Mouse (Mus musculus) forebrain, postnatal 0 days (tissue): Measurements from ENCODE around the gene Grk5. TPM values are rescaled to one million over a fixed set of nuclear protein-coding genes. Genes with fewer than 3 reads are reported as not detected.

Source experiments
- ATAC-seq: fragments of 200-750 bp; cut with Nextera tagmentation; 2 replicates; pipeline ENCODE4 v1.8.0; 2017; ENCODE audit warnings: mild to moderate bottlenecking, moderate library complexity
- DNase-seq: peaks from one replicate; pipeline ENCODE4 v3.0.0-alpha.2; 2015
- H3K27ac ChIP-seq: fragments of 300-500 bp; sonication (generic); 2 replicates; pipeline ENCODE4 v1.5.1; 2014; ENCODE audit warnings: low read depth, mild to moderate bottlenecking, antibody characterized with exemption, low read length, moderate library complexity, mixed read lengths
- H3K27me3 ChIP-seq: fragments of 300-500 bp; sonication (generic); 2 replicates; pipeline ENCODE4 v1.6.1; 2014; ENCODE audit warnings: mild to moderate bottlenecking, low read length, mixed read lengths; ENCODE audit not compliant: insufficient read depth
- H3K36me3 ChIP-seq: fragments of 300-500 bp; sonication (generic); 2 replicates; pipeline ENCODE4 v1.6.1; 2014; ENCODE audit warnings: mild to moderate bottlenecking, moderate library complexity; ENCODE audit not compliant: insufficient read depth
- H3K4me1 ChIP-seq: fragments of 300-500 bp; sonication (generic); 2 replicates; pipeline ENCODE4 v1.6.1; 2014; ENCODE audit warnings: antibody characterized with exemption; ENCODE audit not compliant: insufficient read depth
- H3K4me2 ChIP-seq: fragments of 300-500 bp; sonication (generic); 2 replicates; pipeline ENCODE4 v1.6.1; 2014; ENCODE audit warnings: low read depth, mild to moderate bottlenecking, moderate library complexity
- H3K4me3 ChIP-seq: fragments of 300-500 bp; sonication (generic); 2 replicates; pipeline ENCODE4 v1.5.1; 2014; ENCODE audit warnings: low read depth, low read length, mixed read lengths
- H3K9ac ChIP-seq: fragments of 300-500 bp; sonication (generic); 2 replicates; pipeline ENCODE4 v1.6.1; 2014; ENCODE audit warnings: mild to moderate bottlenecking
- H3K9me3 ChIP-seq: fragments of 300-500 bp; sonication (generic); 2 replicates; pipeline ENCODE4 v1.6.1; 2016; ENCODE audit warnings: low read length
- CTCF ChIP-seq: sonication (generic); IDR thresholded peaks from 2 replicates; pipeline ENCODE4 v1.5.1; 2016; ENCODE audit warnings: antibody characterized with exemption, control low read depth, low read depth
- WGBS: fragments of 180-500 bp; shearing (Covaris S2); extraction: QIAGEN DNeasy Blood & Tissue Kit; methylation state at CpG from one replicate; pipeline ENCODE4 v1.1.7; 2014; 5-methylcytosine and 5-hydroxymethylcytosine counted together
- polyA plus RNA-seq: library from polyadenylated mRNA; unstranded; fragments of >200 nt; fragmentation: Nextera tagmentation; extraction: Ambion mirVana; gene quantifications from 2 replicates; pipeline ENCODE4 v1.2.1, GENCODE M21; 2015
- total RNA-seq: library from RNA; depleted of rRNA; stranded (reverse); fragments of >200 nt; gene quantifications from 2 replicates; pipeline ENCODE4 v1.2.3, GENCODE M21; 2014

Grk5 gene
- total and polyA plus RNA-seq, 2 experiments from 2014 or later, result 1.3 to 10.4 TPM

GRCm38 (mm10) chr19:60872272-60872671 lies 17.3 kb upstream of the Grk5 start:
- 54% methylated on average over 1 of the region's 1 CpGs for WGBS

GRCm38 (mm10) chr19:60873501-60873900 lies 16.0 kb upstream of the Grk5 start:
- peak overlapping the region; percentile 61 for H3K4me2 ChIP-seq
- no peaks in the 10 kb centered on the region for H3K27me3 ChIP-seq
- 33% methylated on average over 4 of the region's 4 CpGs for WGBS
- TF ChIP-seq CTCF, result no peak
- no peak for DNase-seq
- H3K27ac ChIP-seq, result peak overlapping the region; percentile 78; the same call in 1 of the 2 replicates
- peaks cover 3% of the 10 kb centered on the region; the same call in 1 of the 2 replicates for H3K4me1 ChIP-seq
- no peaks in the 10 kb centered on the region for H3K36me3 ChIP-seq
- no peak overlapping the region for H3K9ac ChIP-seq
- no peaks in the 10 kb centered on the region for H3K9me3 ChIP-seq
- H3K4me3 ChIP-seq, result peak overlapping the region; percentile 51
- no peak for ATAC-seq

More at GRCm38 (mm10) chr19:60872272-60872671, 17.3 kb upstream of the Grk5 start:
- DNase-seq (no peak), ATAC-seq (no peak)
- no peak overlapping the region for H3K9ac ChIP-seq
- H3K4me2 ChIP-seq, result no peak overlapping the region
- 0 out of 2 replicates have a peak, but pooled peaks cover 3% of the 10 kb centered on the region for H3K36me3 ChIP-seq
- H3K4me1 ChIP-seq, result peaks cover 3% of the 10 kb centered on the region; the same call in 1 of the 2 replicates
- H3K9me3 ChIP-seq, result no peaks in the 10 kb centered on the region
- no peaks in the 10 kb centered on the region for H3K27me3 ChIP-seq
- TF ChIP-seq CTCF, result no peak
- H3K4me3 ChIP-seq, result no peak overlapping the region
- no peak overlapping the region for H3K27ac ChIP-seq

GRCm38 (mm10) chr19:60874064-60874694 lies 15.4 kb upstream of the Grk5 start, which contains the start of gene Prdx3:
Gene Prdx3, minus strand, starts transcription at chr19:60874556.
- peak within 1 kb of the TSS; percentile 66 for H3K9ac ChIP-seq
- no peaks in the 10 kb centered on the region for H3K36me3 ChIP-seq
- peaks cover 3% of the 10 kb centered on the region; the same call in 1 of the 2 replicates for H3K4me1 ChIP-seq
- H3K27ac ChIP-seq, result peak within 1 kb of the TSS; percentile 78
- peak within 1 kb of the TSS; percentile 51 for H3K4me3 ChIP-seq
- peak; percentile 37; the same call in 1 of the 2 replicates for TF ChIP-seq CTCF
- WGBS, result 2% methylated on average over 28 of the region's 28 CpGs
- H3K27me3 ChIP-seq, result no peaks in the 10 kb centered on the region
- DNase-seq (peak; percentile 90), ATAC-seq (peak; percentile 98)
- peak within 1 kb of the TSS; percentile 61 for H3K4me2 ChIP-seq
- H3K9me3 ChIP-seq, result no peaks in the 10 kb centered on the region

- DNase-seq, result peak; percentile 71
- Histone ChIP-seq H3K9ac (no peak overlapping the region), H3K4me2 (no peak overlapping the region), H3K9me3 (no peaks in the 10 kb centered on the region), H3K4me3 (no peak overlapping the region), H3K27me3 (no peaks in the 10 kb centered on the region), H3K4me1 (no peaks in the 10 kb centered on the region), H3K36me3 (no peaks in the 10 kb centered on the region), H3K27ac (no peak overlapping the region)
- peak; percentile 89 for ATAC-seq
- peak; percentile 78 for TF ChIP-seq CTCF
- WGBS, result 4% methylated on average over 3 of the region's 3 CpGs
These were observed 6.4 kb upstream of the Grk5 start for GRCm38 (mm10) chr19:60883129-60883528.

- Histone ChIP-seq H3K4me1 (0 out of 2 replicates have a peak, but pooled peaks cover 7% of the 10 kb centered on the region), H3K9ac (no peak overlapping the region), H3K36me3 (no peaks in the 10 kb centered on the region), H3K4me3 (no peak overlapping the region), H3K27me3 (no peaks in the 10 kb centered on the region), H3K9me3 (no peaks in the 10 kb centered on the region), H3K27ac (no peak overlapping the region), H3K4me2 (no peak overlapping the region)
- ATAC-seq (no peak), DNase-seq (no peak)
- TF ChIP-seq CTCF, result no peak
- WGBS, result 75% methylated on average over 2 of the region's 2 CpGs
These were observed 1.9 kb upstream of the Grk5 start for GRCm38 (mm10) chr19:60887637-60888036.

- no peak for DNase-seq
- TF ChIP-seq CTCF, result no peak
- H3K4me2 ChIP-seq, result peak overlapping the region; percentile 65
- no peaks in the 10 kb centered on the region for H3K9me3 ChIP-seq
- no peaks in the 10 kb centered on the region for H3K36me3 ChIP-seq
- WGBS, result 3% methylated on average over 17 of the region's 17 CpGs
- H3K4me3 ChIP-seq, result peak overlapping the region; percentile 61
- H3K27me3 ChIP-seq, result no peaks in the 10 kb centered on the region
- peak overlapping the region; percentile 90; the same call in 1 of the 2 replicates for H3K27ac ChIP-seq
- ATAC-seq, result no peak
- peak overlapping the region; percentile 68 for H3K9ac ChIP-seq
- H3K4me1 ChIP-seq, result 0 out of 2 replicates have a peak, but pooled peaks cover 7% of the 10 kb centered on the region
These were observed 342 bp upstream of the Grk5 start for GRCm38 (mm10) chr19:60889101-60889713.
